Mouse (Mus musculus): ENCODE data around the gene Pecam1. TPM values are rescaled to one million over a fixed set of nuclear protein-coding genes. Genes with fewer than 3 reads are reported as not detected.
A peak's percentile ranks its signal among the peaks of the same experiment; 100 is the strongest.
"Not testable (repeated sequence)": the region's sequence is repeated elsewhere in the genome, so short reads cannot be mapped to it uniquely, and the experiment has no call there.

Pecam1 gene
- polyA plus RNA-seq, 1 experiment from 2014 or later: 51.7 TPM

GRCm38 (mm10) chr11:106741232-106741631 is 9.2 kb downstream of the Pecam1 start:
- Histone ChIP-seq H3K36me3 (ENCODE audit: control insufficient read depth, insufficient read depth, low read length) (no peaks in the 10 kb centered on the region), H3K4me3 (replicated peaks; ENCODE audit: low read length) (no peak overlapping the region), H3K9me3 (replicated peaks; ENCODE audit: control insufficient read depth, low read length) (no peaks in the 10 kb centered on the region), H3K4me2 (ENCODE audit: low read depth, low read length) (no peak overlapping the region), H3K4me1 (ENCODE audit: control insufficient read depth, insufficient read depth, low read length) (no peaks in the 10 kb centered on the region), H3K9ac (ENCODE audit: low read length) (no peak overlapping the region), H3K27me3 (ENCODE audit: control insufficient read depth, insufficient read depth, low read length) (no peaks in the 10 kb centered on the region), H3K27ac (ENCODE audit: low read length) (no peak overlapping the region)
- no peak for ATAC-seq (ENCODE audit: insufficient read depth, low FRiP score)
- WGBS: 76% methylated on average over 6 of the region's 6 CpGs

GRCm38 (mm10) chr11:106740724-106741123 is 9.7 kb downstream of the Pecam1 start:
- H3K9ac ChIP-seq (ENCODE audit: low read length): not testable (repeated sequence)

GRCm38 (mm10) chr11:106739116-106739515 is 11.3 kb downstream of the Pecam1 start:
- no peaks in the 10 kb centered on the region for H3K9me3 ChIP-seq (replicated peaks; ENCODE audit: control insufficient read depth, low read length)
- H3K27ac ChIP-seq (ENCODE audit: low read length): no peak overlapping the region
- H3K36me3 ChIP-seq (ENCODE audit: control insufficient read depth, insufficient read depth, low read length): no peaks in the 10 kb centered on the region
- no peak overlapping the region for H3K9ac ChIP-seq (ENCODE audit: low read length)
- H3K4me3 ChIP-seq (replicated peaks; ENCODE audit: low read length): no peak overlapping the region
- ATAC-seq (ENCODE audit: insufficient read depth, low FRiP score): no peak
- no peaks in the 10 kb centered on the region for H3K4me1 ChIP-seq (ENCODE audit: control insufficient read depth, insufficient read depth, low read length)
- 89% methylated on average over 2 of the region's 2 CpGs for WGBS
- no peak overlapping the region for H3K4me2 ChIP-seq (ENCODE audit: low read depth, low read length)
- H3K27me3 ChIP-seq (ENCODE audit: control insufficient read depth, insufficient read depth, low read length): no peaks in the 10 kb centered on the region

More at GRCm38 (mm10) chr11:106740724-106741123, 9.7 kb downstream of the Pecam1 start:
- not testable (repeated sequence) for H3K9me3 ChIP-seq (replicated peaks; ENCODE audit: control insufficient read depth, low read length); H3K27me3 ChIP-seq (ENCODE audit: control insufficient read depth, insufficient read depth, low read length); H3K4me1 ChIP-seq (ENCODE audit: control insufficient read depth, insufficient read depth, low read length); H3K4me3 ChIP-seq (replicated peaks; ENCODE audit: low read length); ATAC-seq (ENCODE audit: insufficient read depth, low FRiP score); H3K27ac ChIP-seq (ENCODE audit: low read length); H3K36me3 ChIP-seq (ENCODE audit: control insufficient read depth, insufficient read depth, low read length); H3K4me2 ChIP-seq (ENCODE audit: low read depth, low read length)
- 84% methylated on average over 6 of the region's 8 CpGs for WGBS

GRCm38 (mm10) chr11:106737178-106737621 is 13.2 kb downstream of the Pecam1 start:
- Histone ChIP-seq H3K4me1 (ENCODE audit: control insufficient read depth, insufficient read depth, low read length) (no peaks in the 10 kb centered on the region), H3K4me3 (replicated peaks; ENCODE audit: low read length) (no peak overlapping the region), H3K9ac (ENCODE audit: low read length) (peak overlapping the region; percentile 23; the same call in 1 of the 2 replicates), H3K9me3 (replicated peaks; ENCODE audit: control insufficient read depth, low read length) (no peaks in the 10 kb centered on the region), H3K27ac (ENCODE audit: low read length) (peak overlapping the region; percentile 39; the same call in 1 of the 2 replicates), H3K36me3 (ENCODE audit: control insufficient read depth, insufficient read depth, low read length) (no peaks in the 10 kb centered on the region), H3K27me3 (ENCODE audit: control insufficient read depth, insufficient read depth, low read length) (no peaks in the 10 kb centered on the region), H3K4me2 (ENCODE audit: low read depth, low read length) (no peak overlapping the region)
- 36% methylated on average over 12 of the region's 12 CpGs for WGBS
- ATAC-seq (ENCODE audit: insufficient read depth, low FRiP score): peak; percentile 33

GRCm38 (mm10) chr11:106736614-106737013 is 13.8 kb downstream of the Pecam1 start:
- 80% methylated on average over 3 of the region's 3 CpGs for WGBS
- no peak for ATAC-seq (ENCODE audit: insufficient read depth, low FRiP score)
- no peak overlapping the region for H3K4me3 ChIP-seq (replicated peaks; ENCODE audit: low read length)
- no peak overlapping the region; the same call in 1 of the 2 replicates for H3K9ac ChIP-seq (ENCODE audit: low read length)
- no peaks in the 10 kb centered on the region for H3K36me3 ChIP-seq (ENCODE audit: control insufficient read depth, insufficient read depth, low read length)
- H3K9me3 ChIP-seq (replicated peaks; ENCODE audit: control insufficient read depth, low read length): no peaks in the 10 kb centered on the region
- no peak overlapping the region for H3K4me2 ChIP-seq (ENCODE audit: low read depth, low read length)
- H3K4me1 ChIP-seq (ENCODE audit: control insufficient read depth, insufficient read depth, low read length): no peaks in the 10 kb centered on the region
- H3K27me3 ChIP-seq (ENCODE audit: control insufficient read depth, insufficient read depth, low read length): no peaks in the 10 kb centered on the region
- H3K27ac ChIP-seq (ENCODE audit: low read length): peak overlapping the region; percentile 39; the same call in 1 of the 2 replicates

GRCm38 (mm10) chr11:106730714-106731113 is 19.7 kb downstream of the Pecam1 start:
- peaks cover 3% of the 10 kb centered on the region; the same call in 1 of the 2 replicates for H3K4me1 ChIP-seq (ENCODE audit: control insufficient read depth, insufficient read depth, low read length)
- no peak overlapping the region for H3K4me2 ChIP-seq (ENCODE audit: low read depth, low read length)
- no peak overlapping the region for H3K4me3 ChIP-seq (replicated peaks; ENCODE audit: low read length)
- H3K9me3 ChIP-seq (replicated peaks; ENCODE audit: control insufficient read depth, low read length): no peaks in the 10 kb centered on the region
- H3K9ac ChIP-seq (ENCODE audit: low read length): no peak overlapping the region
- ATAC-seq (ENCODE audit: insufficient read depth, low FRiP score): peak; percentile 80; the same call in 1 of the 2 replicates
- WGBS: 22% methylated on average over 4 of the region's 4 CpGs
- no peaks in the 10 kb centered on the region for H3K27me3 ChIP-seq (ENCODE audit: control insufficient read depth, insufficient read depth, low read length)
- peak overlapping the region; percentile 52 for H3K27ac ChIP-seq (ENCODE audit: low read length)
- no peaks in the 10 kb centered on the region for H3K36me3 ChIP-seq (ENCODE audit: control insufficient read depth, insufficient read depth, low read length)

GRCm38 (mm10) chr11:106729656-106730055 is 20.8 kb downstream of the Pecam1 start:
- H3K4me2 ChIP-seq (ENCODE audit: low read depth, low read length): no peak overlapping the region
- H3K36me3 ChIP-seq (ENCODE audit: control insufficient read depth, insufficient read depth, low read length): no peaks in the 10 kb centered on the region
- H3K27me3 ChIP-seq (ENCODE audit: control insufficient read depth, insufficient read depth, low read length): no peaks in the 10 kb centered on the region
- H3K4me1 ChIP-seq (ENCODE audit: control insufficient read depth, insufficient read depth, low read length): peaks cover 3% of the 10 kb centered on the region; the same call in 1 of the 2 replicates
- no peak overlapping the region for H3K27ac ChIP-seq (ENCODE audit: low read length)
- H3K9me3 ChIP-seq (replicated peaks; ENCODE audit: control insufficient read depth, low read length): no peaks in the 10 kb centered on the region
- no peak overlapping the region for H3K4me3 ChIP-seq (replicated peaks; ENCODE audit: low read length)
- no peak for ATAC-seq (ENCODE audit: insufficient read depth, low FRiP score)
- H3K9ac ChIP-seq (ENCODE audit: low read length): no peak overlapping the region
- WGBS: 100% methylated on average over 1 of the region's 1 CpGs

- peak; percentile 57 for ATAC-seq (ENCODE audit: insufficient read depth, low FRiP score)
- H3K4me2 ChIP-seq (ENCODE audit: low read depth, low read length): no peak overlapping the region
- 63% methylated on average over 10 of the region's 10 CpGs for WGBS
- H3K9ac ChIP-seq (ENCODE audit: low read length): no peak overlapping the region
- H3K36me3 ChIP-seq (ENCODE audit: control insufficient read depth, insufficient read depth, low read length): no peaks in the 10 kb centered on the region
- peak overlapping the region; percentile 25; the same call in 1 of the 2 replicates for H3K27ac ChIP-seq (ENCODE audit: low read length)
- no peaks in the 10 kb centered on the region for H3K27me3 ChIP-seq (ENCODE audit: control insufficient read depth, insufficient read depth, low read length)
- H3K4me3 ChIP-seq (replicated peaks; ENCODE audit: low read length): no peak overlapping the region
- no peaks in the 10 kb centered on the region for H3K9me3 ChIP-seq (replicated peaks; ENCODE audit: control insufficient read depth, low read length)
- H3K4me1 ChIP-seq (ENCODE audit: control insufficient read depth, insufficient read depth, low read length): peaks cover 3% of the 10 kb centered on the region; the same call in 1 of the 2 replicates
These were observed 21.7 kb downstream of the Pecam1 start for GRCm38 (mm10) chr11:106728402-106729366.

GRCm38 (mm10) chr11:106727967-106728366 is 22.5 kb downstream of the Pecam1 start:
- 60% methylated on average over 5 of the region's 5 CpGs for WGBS
- Histone ChIP-seq H3K27ac (ENCODE audit: low read length) (no peak overlapping the region), H3K4me3 (replicated peaks; ENCODE audit: low read length) (no peak overlapping the region), H3K9me3 (replicated peaks; ENCODE audit: control insufficient read depth, low read length) (no peaks in the 10 kb centered on the region), H3K4me1 (ENCODE audit: control insufficient read depth, insufficient read depth, low read length) (peaks cover 7% of the 10 kb centered on the region; the same call in 1 of the 2 replicates), H3K9ac (ENCODE audit: low read length) (no peak overlapping the region), H3K27me3 (ENCODE audit: control insufficient read depth, insufficient read depth, low read length) (no peaks in the 10 kb centered on the region), H3K36me3 (ENCODE audit: control insufficient read depth, insufficient read depth, low read length) (no peaks in the 10 kb centered on the region), H3K4me2 (ENCODE audit: low read depth, low read length) (no peak overlapping the region)
- no peak for ATAC-seq (ENCODE audit: insufficient read depth, low FRiP score)
